Mouse (Mus musculus): ENCODE measurements around the gene Jagn1. TPM values are rescaled to one million over a fixed set of nuclear protein-coding genes. Genes with fewer than 3 reads are reported as not detected.

Gene Jagn1
- polyA plus RNA-seq, 1 experiment: 75.5 TPM

GRCm38 (mm10) chr6:113473246-113473645 is 30.9 kb downstream of the Jagn1 start:
- 56% methylated on average over 2 of the region's 2 CpGs for WGBS
- no peak for TF ChIP-seq POLR2A (IDR thresholded peaks at IDR 0.05; ENCODE audit: control insufficient read depth, extremely low read depth, insufficient read depth, low read length, poor library complexity)
- no peak for TF ChIP-seq CTCF (IDR thresholded peaks at IDR 0.05; ENCODE audit: borderline replicate concordance, control insufficient read depth, extremely low read depth, insufficient read depth, low read length, poor library complexity)
- Histone ChIP-seq H3K4me3 (ENCODE audit: control insufficient read depth, insufficient read depth, low read length) (no peak overlapping the region), H3K27ac (ENCODE audit: control insufficient read depth, insufficient read depth, low read length) (no peak overlapping the region), H3K27me3 (ENCODE audit: control insufficient read depth, insufficient read depth, low read length) (no peaks in the 10 kb centered on the region), H3K36me3 (ENCODE audit: control insufficient read depth, insufficient read depth, low read length) (no peaks in the 10 kb centered on the region), H3K4me1 (replicated peaks; ENCODE audit: control insufficient read depth, insufficient read depth, low read length) (peaks cover 11% of the 10 kb centered on the region)
- no peak for DNase-seq

GRCm38 (mm10) chr6:113473715-113474114 is 31.3 kb downstream of the Jagn1 start:
- 94% methylated on average over 6 of the region's 6 CpGs for WGBS
- no peak for DNase-seq
- Histone ChIP-seq H3K27ac (ENCODE audit: control insufficient read depth, insufficient read depth, low read length) (no peak overlapping the region), H3K36me3 (ENCODE audit: control insufficient read depth, insufficient read depth, low read length) (no peaks in the 10 kb centered on the region), H3K4me1 (replicated peaks; ENCODE audit: control insufficient read depth, insufficient read depth, low read length) (peaks cover 11% of the 10 kb centered on the region), H3K27me3 (ENCODE audit: control insufficient read depth, insufficient read depth, low read length) (no peaks in the 10 kb centered on the region), H3K4me3 (ENCODE audit: control insufficient read depth, insufficient read depth, low read length) (no peak overlapping the region)
- no peak for TF ChIP-seq POLR2A (IDR thresholded peaks at IDR 0.05; ENCODE audit: control insufficient read depth, extremely low read depth, insufficient read depth, low read length, poor library complexity)
- no peak for TF ChIP-seq CTCF (IDR thresholded peaks at IDR 0.05; ENCODE audit: borderline replicate concordance, control insufficient read depth, extremely low read depth, insufficient read depth, low read length, poor library complexity)

GRCm38 (mm10) chr6:113477353-113477752 is 35.0 kb downstream of the Jagn1 start:
- no peaks in the 10 kb centered on the region for H3K36me3 ChIP-seq (ENCODE audit: control insufficient read depth, insufficient read depth, low read length)
- 86% methylated on average over 7 of the region's 7 CpGs for WGBS

GRCm38 (mm10) chr6:113478906-113479305 is 36.5 kb downstream of the Jagn1 start:
- 95% methylated on average over 10 of the region's 10 CpGs for WGBS
- TF ChIP-seq CTCF (IDR thresholded peaks at IDR 0.05; ENCODE audit: borderline replicate concordance, control insufficient read depth, extremely low read depth, insufficient read depth, low read length, poor library complexity): no peak
- TF ChIP-seq POLR2A (IDR thresholded peaks at IDR 0.05; ENCODE audit: control insufficient read depth, extremely low read depth, insufficient read depth, low read length, poor library complexity): no peak
- no peak overlapping the region for H3K4me3 ChIP-seq (ENCODE audit: control insufficient read depth, insufficient read depth, low read length)
- no peaks in the 10 kb centered on the region for H3K36me3 ChIP-seq (ENCODE audit: control insufficient read depth, insufficient read depth, low read length)
- peaks cover 12% of the 10 kb centered on the region for H3K4me1 ChIP-seq (replicated peaks; ENCODE audit: control insufficient read depth, insufficient read depth, low read length)
- no peaks in the 10 kb centered on the region for H3K27me3 ChIP-seq (ENCODE audit: control insufficient read depth, insufficient read depth, low read length)
- H3K27ac ChIP-seq (ENCODE audit: control insufficient read depth, insufficient read depth, low read length): no peak overlapping the region
- no peak for DNase-seq

More at GRCm38 (mm10) chr6:113477353-113477752, 35.0 kb downstream of the Jagn1 start:
- Histone ChIP-seq H3K27me3 (ENCODE audit: control insufficient read depth, insufficient read depth, low read length) (no peaks in the 10 kb centered on the region), H3K4me1 (replicated peaks; ENCODE audit: control insufficient read depth, insufficient read depth, low read length) (peaks cover 2% of the 10 kb centered on the region), H3K27ac (ENCODE audit: control insufficient read depth, insufficient read depth, low read length) (no peak overlapping the region), H3K4me3 (ENCODE audit: control insufficient read depth, insufficient read depth, low read length) (no peak overlapping the region)
- DNase-seq: no peak
- TF ChIP-seq POLR2A (IDR thresholded peaks at IDR 0.05; ENCODE audit: control insufficient read depth, extremely low read depth, insufficient read depth, low read length, poor library complexity) (no peak), CTCF (IDR thresholded peaks at IDR 0.05; ENCODE audit: borderline replicate concordance, control insufficient read depth, extremely low read depth, insufficient read depth, low read length, poor library complexity) (no peak)

- H3K27ac ChIP-seq (ENCODE audit: control insufficient read depth, insufficient read depth, low read length): no peak overlapping the region
- no peaks in the 10 kb centered on the region for H3K27me3 ChIP-seq (ENCODE audit: control insufficient read depth, insufficient read depth, low read length)
- TF ChIP-seq CTCF (IDR thresholded peaks at IDR 0.05; ENCODE audit: borderline replicate concordance, control insufficient read depth, extremely low read depth, insufficient read depth, low read length, poor library complexity) (no peak), POLR2A (IDR thresholded peaks at IDR 0.05; ENCODE audit: control insufficient read depth, extremely low read depth, insufficient read depth, low read length, poor library complexity) (no peak)
- WGBS: 91% methylated on average over 18 of the region's 18 CpGs
- DNase-seq: no peak
- no peak overlapping the region for H3K4me3 ChIP-seq (ENCODE audit: control insufficient read depth, insufficient read depth, low read length)
- H3K4me1 ChIP-seq (replicated peaks; ENCODE audit: control insufficient read depth, insufficient read depth, low read length): peaks cover 13% of the 10 kb centered on the region
- no peaks in the 10 kb centered on the region for H3K36me3 ChIP-seq (ENCODE audit: control insufficient read depth, insufficient read depth, low read length)
Observed at GRCm38 (mm10) chr6:113480555-113481373, 38.4 kb downstream of the Jagn1 start.

GRCm38 (mm10) chr6:113482477-113483099 is 40.2 kb downstream of the Jagn1 start:
- Histone ChIP-seq H3K4me1 (replicated peaks; ENCODE audit: control insufficient read depth, insufficient read depth, low read length) (peaks cover 21% of the 10 kb centered on the region), H3K27me3 (ENCODE audit: control insufficient read depth, insufficient read depth, low read length) (no peaks in the 10 kb centered on the region), H3K27ac (ENCODE audit: control insufficient read depth, insufficient read depth, low read length) (peak overlapping the region; percentile 8; the same call in 1 of the 2 replicates), H3K36me3 (ENCODE audit: control insufficient read depth, insufficient read depth, low read length) (no peaks in the 10 kb centered on the region), H3K4me3 (ENCODE audit: control insufficient read depth, insufficient read depth, low read length) (peak overlapping the region; percentile 70)
- TF ChIP-seq CTCF (IDR thresholded peaks at IDR 0.05; ENCODE audit: borderline replicate concordance, control insufficient read depth, extremely low read depth, insufficient read depth, low read length, poor library complexity) (no peak), POLR2A (IDR thresholded peaks at IDR 0.05; ENCODE audit: control insufficient read depth, extremely low read depth, insufficient read depth, low read length, poor library complexity) (no peak)
- WGBS: 3% methylated on average over 63 of the region's 65 CpGs
- DNase-seq: no peak
